Mouse (Mus musculus) cerebellum, adult (tissue): Measurements from ENCODE around the gene Gm49369.
"Not testable (repeated sequence)": the region's sequence is repeated elsewhere in the genome, so short reads cannot be mapped to it uniquely, and the experiment has no call there.

Experiments
- ATAC-seq: cut with Nextera tagmentation; 2 replicates; pipeline ENCODE4 v1.9.2; 2017; ENCODE audit warnings: mild to moderate bottlenecking, moderate library complexity, mixed read lengths; ENCODE audit not compliant: insufficient number of reproducible peaks, low FRiP score, low TSS enrichment

Gene Gm49369

GRCm38 (mm10) chr7:142382567-142382966 is at the start of gene Gm49369:
Gene Gm49369, minus strand, starts transcription at chr7:142382667.
- no peak for ATAC-seq

- no peak for ATAC-seq
Observed at GRCm38 (mm10) chr7:142431106-142431505, 48.6 kb upstream of the Gm49369 start.

GRCm38 (mm10) chr7:142430160-142430678 is 47.8 kb upstream of the Gm49369 start:
- no peak for ATAC-seq

GRCm38 (mm10) chr7:142428213-142428612 is 45.7 kb upstream of the Gm49369 start:
- ATAC-seq, result no peak

- ATAC-seq, result no peak
Observed at GRCm38 (mm10) chr7:142425641-142426213, 43.3 kb upstream of the Gm49369 start.

GRCm38 (mm10) chr7:142421826-142422225 is 39.4 kb upstream of the Gm49369 start:
- ATAC-seq, result no peak

GRCm38 (mm10) chr7:142419887-142420286 is 37.4 kb upstream of the Gm49369 start:
- ATAC-seq, result no peak

- no peak for ATAC-seq
Observed at GRCm38 (mm10) chr7:142418679-142419078, 36.2 kb upstream of the Gm49369 start.

- ATAC-seq, result no peak
Observed at GRCm38 (mm10) chr7:142418027-142418426, 35.6 kb upstream of the Gm49369 start.

- ATAC-seq, result no peak
Observed at GRCm38 (mm10) chr7:142416225-142416624, 33.8 kb upstream of the Gm49369 start.

GRCm38 (mm10) chr7:142415314-142415713 is 32.8 kb upstream of the Gm49369 start:
- ATAC-seq, result no peak

- ATAC-seq, result no peak
Observed at GRCm38 (mm10) chr7:142413285-142413684, 30.8 kb upstream of the Gm49369 start.

GRCm38 (mm10) chr7:142409603-142410002 is 27.1 kb upstream of the Gm49369 start:
- ATAC-seq, result no peak

GRCm38 (mm10) chr7:142408686-142409085 is 26.2 kb upstream of the Gm49369 start:
- no peak for ATAC-seq

GRCm38 (mm10) chr7:142407935-142408334 is 25.5 kb upstream of the Gm49369 start:
- no peak for ATAC-seq

GRCm38 (mm10) chr7:142405134-142405533 is 22.7 kb upstream of the Gm49369 start:
- not testable (repeated sequence) for ATAC-seq

- no peak for ATAC-seq
Observed at GRCm38 (mm10) chr7:142403591-142403990, 21.1 kb upstream of the Gm49369 start.

- ATAC-seq, result no peak
Observed at GRCm38 (mm10) chr7:142400750-142401142, 18.3 kb upstream of the Gm49369 start.

- no peak for ATAC-seq
Observed at GRCm38 (mm10) chr7:142400112-142400749, 17.8 kb upstream of the Gm49369 start.

GRCm38 (mm10) chr7:142399250-142399649 is 16.8 kb upstream of the Gm49369 start:
- no peak for ATAC-seq

- ATAC-seq, result no peak
Observed at GRCm38 (mm10) chr7:142398052-142398451, 15.6 kb upstream of the Gm49369 start.

GRCm38 (mm10) chr7:142396611-142397010 is 14.1 kb upstream of the Gm49369 start:
- ATAC-seq, result no peak
